Mouse (Mus musculus): Measurements from ENCODE around the gene Lrrc74a.

Gene Lrrc74a

GRCm38 (mm10) chr12:86734319-86734810, at the start of gene Lrrc74a:
Gene Lrrc74a (plus strand): TSS chr12:86734369.
- no peak for DNase-seq

GRCm38 (mm10) chr12:86685275-86685674, 48.9 kb upstream of the Lrrc74a start:
- no peak for DNase-seq

GRCm38 (mm10) chr12:86686551-86687330, 47.4 kb upstream of the Lrrc74a start:
- peak; percentile 26 for DNase-seq

GRCm38 (mm10) chr12:86687445-86687955, 46.7 kb upstream of the Lrrc74a start:
- no peak for DNase-seq

GRCm38 (mm10) chr12:86687971-86688573, 46.1 kb upstream of the Lrrc74a start:
- no peak for DNase-seq

GRCm38 (mm10) chr12:86688917-86689316, 45.3 kb upstream of the Lrrc74a start:
- DNase-seq: no peak

GRCm38 (mm10) chr12:86690700-86691485, 43.3 kb upstream of the Lrrc74a start:
- DNase-seq: no peak

GRCm38 (mm10) chr12:86692471-86693356, 41.5 kb upstream of the Lrrc74a start:
- no peak for DNase-seq

GRCm38 (mm10) chr12:86693389-86693788, 40.8 kb upstream of the Lrrc74a start:
- DNase-seq: no peak

- no peak for DNase-seq
Measured at GRCm38 (mm10) chr12:86694441-86694840, 39.7 kb upstream of the Lrrc74a start.

GRCm38 (mm10) chr12:86697996-86698395, 36.2 kb upstream of the Lrrc74a start:
- DNase-seq: no peak

- DNase-seq: no peak
Measured at GRCm38 (mm10) chr12:86698537-86698936, 35.6 kb upstream of the Lrrc74a start.

GRCm38 (mm10) chr12:86699965-86700926, 33.9 kb upstream of the Lrrc74a start:
- DNase-seq: no peak

GRCm38 (mm10) chr12:86700927-86701310, 33.2 kb upstream of the Lrrc74a start:
- no peak for DNase-seq

GRCm38 (mm10) chr12:86701491-86701890, 32.7 kb upstream of the Lrrc74a start:
- DNase-seq: no peak

GRCm38 (mm10) chr12:86702690-86703089, 31.5 kb upstream of the Lrrc74a start:
- DNase-seq: no peak

- DNase-seq: no peak
Measured at GRCm38 (mm10) chr12:86705843-86706242, 28.3 kb upstream of the Lrrc74a start.

GRCm38 (mm10) chr12:86714026-86714425, 20.1 kb upstream of the Lrrc74a start:
- DNase-seq: no peak

GRCm38 (mm10) chr12:86715401-86715800, 18.8 kb upstream of the Lrrc74a start:
- DNase-seq: peak; percentile 64

GRCm38 (mm10) chr12:86716962-86717361, 17.2 kb upstream of the Lrrc74a start:
- no peak for DNase-seq

All from thymus, postnatal 14 days (tissue).